Mouse (Mus musculus): ENCODE measurements around the gene Rbm45. TPM values are rescaled to one million over a fixed set of nuclear protein-coding genes. Genes with fewer than 3 reads are reported as not detected.

Rbm45 gene
- polyA plus RNA-seq, 1 experiment from 2014 or later, result 8.8 TPM

DNA sequence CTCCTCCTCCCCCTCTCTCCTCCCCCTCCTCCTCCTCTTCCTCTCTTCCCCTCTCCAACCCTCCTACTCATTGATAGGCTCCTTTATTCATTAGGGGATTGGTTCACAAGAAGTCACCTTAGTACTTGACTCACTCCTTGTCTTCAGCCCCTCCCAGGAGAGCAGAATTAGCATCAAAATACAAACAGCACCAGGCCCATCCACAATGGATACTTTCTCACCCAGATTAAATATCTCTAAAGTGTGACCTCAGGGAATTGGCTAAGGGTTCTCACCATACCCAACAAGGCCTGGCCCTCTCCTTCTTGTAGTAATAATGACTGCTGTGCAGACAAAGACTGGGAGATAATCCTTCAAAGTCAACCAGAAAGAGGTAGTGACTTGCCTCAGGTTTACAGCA lies 30.4 kb downstream of the Rbm45 start:
- DNase-seq (no peak), ATAC-seq (ENCODE audit: low read depth) (no peak)
- Histone ChIP-seq H3K36me3 (no peaks in the 10 kb centered on the region), H3K9ac (no peak overlapping the region), H3K4me2 (no peak overlapping the region), H3K4me3 (replicated peaks) (no peak overlapping the region), H3K4me1 (replicated peaks) (no peaks in the 10 kb centered on the region), H3K27me3 (peaks cover 27% of the 10 kb centered on the region), H3K27ac (no peak overlapping the region), H3K9me3 (replicated peaks) (no peaks in the 10 kb centered on the region)

DNA sequence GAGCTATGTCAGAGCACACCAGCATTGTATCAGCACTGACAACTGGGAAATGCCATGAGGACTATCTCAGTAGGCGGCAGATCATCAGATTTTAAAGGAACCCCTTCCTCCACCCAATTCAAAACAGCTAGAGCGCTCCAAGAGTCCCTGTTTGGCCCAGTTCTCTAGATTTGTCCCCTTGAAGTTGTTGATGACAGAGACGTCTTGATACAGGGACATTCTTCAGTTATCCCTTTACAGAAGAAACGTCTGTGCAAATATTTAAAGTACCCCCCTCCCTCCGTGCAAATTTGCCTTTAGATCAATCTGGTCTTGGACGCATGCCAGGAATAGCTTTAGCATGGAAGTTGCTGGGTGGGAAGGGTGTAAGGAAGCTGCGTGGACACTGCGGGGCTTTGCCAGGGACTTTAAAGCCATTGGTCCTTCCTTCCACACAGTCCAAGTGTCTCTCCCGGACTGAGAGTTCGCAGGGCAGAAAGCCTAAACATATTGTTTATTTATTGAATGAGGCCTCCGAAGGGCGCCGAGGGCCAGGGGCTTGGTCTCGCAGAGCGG lies 35.9 kb downstream of the Rbm45 start:
- peaks cover 74% of the 10 kb centered on the region for H3K27me3 ChIP-seq
- H3K4me1 ChIP-seq (replicated peaks), result peaks cover 8% of the 10 kb centered on the region
- peak overlapping the region; percentile 33 for H3K9ac ChIP-seq
- peak; percentile 21; the same call in 1 of the 2 replicates for ATAC-seq (ENCODE audit: low read depth)
- H3K4me2 ChIP-seq, result peak overlapping the region; percentile 74
- peak overlapping the region; percentile 62 for H3K4me3 ChIP-seq (replicated peaks)
- H3K27ac ChIP-seq, result no peak overlapping the region
- H3K9me3 ChIP-seq (replicated peaks), result no peaks in the 10 kb centered on the region
- H3K36me3 ChIP-seq, result no peaks in the 10 kb centered on the region
- WGBS (ENCODE audit: insufficient replicate concordance), result 5% methylated on average over 15 of the region's 15 CpGs
- no peak for DNase-seq

DNA sequence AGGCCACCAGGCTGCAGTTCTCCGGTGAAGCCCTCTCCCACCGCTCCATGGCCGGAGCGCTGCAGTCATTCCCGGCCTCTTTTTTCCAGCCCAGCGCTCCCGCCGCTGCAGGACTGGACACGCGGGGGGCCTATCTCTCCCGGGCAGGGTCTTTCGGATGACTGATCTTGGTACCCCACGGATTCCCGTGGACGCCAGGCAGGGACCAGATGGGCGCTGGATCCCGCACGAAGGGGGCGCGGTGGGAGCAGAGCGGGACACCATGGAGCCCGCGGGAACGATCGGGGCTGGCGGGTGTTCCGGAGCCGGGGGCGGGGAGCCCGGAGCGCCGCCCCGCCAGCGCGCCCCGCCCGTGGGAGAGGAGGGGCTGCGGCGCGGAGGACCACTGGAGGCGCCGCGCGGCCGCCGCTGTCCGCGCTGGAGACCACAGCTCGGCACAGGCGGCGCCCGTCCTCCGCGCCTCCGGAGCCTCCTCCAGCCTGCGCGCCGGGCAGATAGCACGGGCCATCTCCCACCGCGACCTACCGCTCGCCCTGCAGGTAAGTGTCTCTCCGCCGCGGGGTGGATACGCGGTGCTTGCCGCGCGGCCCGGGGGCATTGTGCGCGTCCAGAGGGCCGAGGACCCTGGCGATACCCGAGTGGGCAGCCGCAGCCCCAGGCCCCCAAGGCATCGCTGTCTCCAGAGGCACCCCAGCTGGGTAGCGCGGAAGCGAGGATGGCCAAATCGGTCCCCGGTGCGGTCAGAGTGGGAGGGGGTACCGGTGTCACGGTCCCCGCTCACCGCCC lies 36.6 kb downstream of the Rbm45 start, which contains the start of gene Osbpl6:
Gene Osbpl6, plus strand, starts transcription at position 358 of the 786 bp plus-strand sequence.
- no peaks in the 10 kb centered on the region for H3K9me3 ChIP-seq (replicated peaks)
- H3K4me2 ChIP-seq, result peak within 1 kb of the TSS; percentile 74
- no peak within 1 kb of the TSS for H3K27ac ChIP-seq
- DNase-seq (peak; percentile 0), ATAC-seq (ENCODE audit: low read depth) (peak; percentile 79)
- H3K36me3 ChIP-seq, result no peaks in the 10 kb centered on the region
- peak within 1 kb of the TSS; percentile 43 for H3K9ac ChIP-seq
- H3K4me3 ChIP-seq (replicated peaks), result peak within 1 kb of the TSS; percentile 62
- peaks cover 8% of the 10 kb centered on the region for H3K4me1 ChIP-seq (replicated peaks)
- H3K27me3 ChIP-seq, result peaks cover 74% of the 10 kb centered on the region
- WGBS (ENCODE audit: insufficient replicate concordance), result 1% methylated on average over 81 of the region's 89 CpGs

DNA sequence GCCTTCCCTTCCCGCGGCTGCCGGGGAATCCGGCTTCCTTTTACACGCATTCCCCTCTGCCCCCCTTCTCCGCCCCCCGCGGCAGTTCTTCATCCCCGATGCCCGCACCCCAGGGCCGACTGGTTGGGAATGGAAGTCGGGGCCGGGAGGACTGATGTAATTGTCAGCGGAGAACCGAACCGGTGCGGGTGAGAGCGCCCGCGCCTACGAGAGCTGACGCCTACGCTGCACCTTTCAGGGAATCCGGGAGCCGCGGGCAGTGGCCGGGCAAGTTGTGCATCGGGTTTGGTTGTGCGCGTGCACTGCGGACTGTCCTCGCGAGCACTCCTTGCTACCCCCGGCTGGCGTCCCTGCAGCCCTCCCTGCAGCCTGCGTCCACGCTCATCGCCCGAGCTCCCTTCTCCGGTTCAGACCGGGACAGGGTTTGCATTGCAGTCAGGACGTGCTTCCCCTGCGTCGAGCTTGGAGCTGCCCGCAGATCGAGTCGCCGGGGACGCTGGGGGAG lies 37.2 kb downstream of the Rbm45 start:
- Histone ChIP-seq H3K4me2 (peak overlapping the region; percentile 74), H3K27ac (no peak overlapping the region), H3K36me3 (no peaks in the 10 kb centered on the region), H3K4me1 (replicated peaks) (peaks cover 8% of the 10 kb centered on the region), H3K9me3 (replicated peaks) (no peaks in the 10 kb centered on the region), H3K27me3 (peaks cover 73% of the 10 kb centered on the region), H3K9ac (peak overlapping the region; percentile 43), H3K4me3 (replicated peaks) (peak overlapping the region; percentile 62)
- ATAC-seq (ENCODE audit: low read depth) (peak; percentile 29; the same call in 1 of the 2 replicates), DNase-seq (no peak)
- WGBS (ENCODE audit: insufficient replicate concordance), result 1% methylated on average over 49 of the region's 49 CpGs

DNA sequence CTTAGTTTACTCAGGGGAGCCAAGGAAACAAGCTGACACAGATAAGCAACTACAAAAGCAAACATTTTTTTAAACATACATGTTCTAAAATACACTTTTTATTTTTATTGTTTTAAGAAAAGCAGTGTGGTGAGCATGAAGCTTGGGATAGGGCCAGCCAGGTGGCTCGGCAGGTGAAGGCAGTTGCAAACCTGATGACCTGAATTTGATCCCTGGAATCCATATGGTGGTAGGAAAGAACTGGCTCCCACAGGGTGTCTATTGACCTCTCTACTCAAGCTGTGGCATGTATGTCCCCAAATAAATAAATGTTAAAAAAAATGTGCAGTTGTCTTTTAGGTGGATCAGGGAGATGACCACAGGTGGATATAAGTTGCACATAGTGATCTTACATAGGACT lies 39.7 kb downstream of the Rbm45 start:
- Histone ChIP-seq H3K9ac (no peak overlapping the region), H3K9me3 (replicated peaks) (no peaks in the 10 kb centered on the region), H3K27ac (no peak overlapping the region), H3K27me3 (peaks cover 54% of the 10 kb centered on the region), H3K4me3 (replicated peaks) (no peak overlapping the region), H3K4me1 (replicated peaks) (peaks cover 8% of the 10 kb centered on the region), H3K36me3 (no peaks in the 10 kb centered on the region), H3K4me2 (no peak overlapping the region)
- DNase-seq (no peak), ATAC-seq (ENCODE audit: low read depth) (no peak)
- 41% methylated on average over 1 of the region's 1 CpGs for WGBS (ENCODE audit: insufficient replicate concordance)

DNA sequence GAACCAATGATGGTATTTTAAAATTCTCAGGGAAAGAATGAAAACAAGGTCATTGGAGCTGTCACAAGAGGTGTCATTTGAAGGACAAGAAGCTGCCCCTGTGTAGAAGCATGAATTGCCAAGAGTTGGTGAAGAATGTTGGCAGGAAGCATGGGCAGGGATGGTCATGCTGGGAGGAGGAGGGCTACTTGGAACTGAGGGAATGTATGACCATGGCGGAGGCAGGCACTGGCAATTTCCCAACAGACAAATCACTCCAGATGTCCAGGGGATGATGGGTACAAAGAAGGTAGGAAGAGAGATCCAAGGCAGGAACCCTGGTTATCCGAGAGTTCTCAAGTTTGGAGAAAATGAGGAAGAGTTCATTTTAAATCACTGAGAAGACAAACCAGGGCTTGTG lies 40.2 kb downstream of the Rbm45 start:
- Histone ChIP-seq H3K36me3 (no peaks in the 10 kb centered on the region), H3K4me2 (no peak overlapping the region), H3K9me3 (replicated peaks) (no peaks in the 10 kb centered on the region), H3K4me3 (replicated peaks) (no peak overlapping the region), H3K9ac (no peak overlapping the region), H3K27ac (no peak overlapping the region), H3K4me1 (replicated peaks) (peaks cover 8% of the 10 kb centered on the region), H3K27me3 (peaks cover 49% of the 10 kb centered on the region)
- 71% methylated on average over 2 of the region's 2 CpGs for WGBS (ENCODE audit: insufficient replicate concordance)
- ATAC-seq (ENCODE audit: low read depth), result no peak
- no peak for DNase-seq

DNA sequence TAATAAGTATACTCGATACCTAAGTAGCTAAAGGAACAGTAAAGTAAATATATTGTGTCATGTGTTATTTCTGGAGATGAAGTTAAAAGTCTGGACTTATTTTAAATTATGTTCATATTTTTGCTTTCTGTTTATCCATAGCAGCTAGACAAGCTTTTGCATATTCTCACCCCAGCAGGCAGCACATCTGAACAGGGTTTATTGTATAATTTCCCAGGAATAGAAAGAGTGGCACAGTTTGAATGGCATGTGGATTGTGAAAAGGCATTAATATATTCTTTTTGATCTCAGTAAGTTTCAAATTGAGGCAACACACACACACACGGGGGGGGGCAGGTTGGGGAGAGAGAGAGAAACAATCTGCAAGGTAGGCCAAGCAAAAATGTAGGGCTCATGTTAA lies 43.1 kb downstream of the Rbm45 start:
- no peak overlapping the region for H3K4me3 ChIP-seq (replicated peaks)
- H3K36me3 ChIP-seq, result no peaks in the 10 kb centered on the region
- H3K4me1 ChIP-seq (replicated peaks), result no peaks in the 10 kb centered on the region
- H3K9me3 ChIP-seq (replicated peaks), result no peaks in the 10 kb centered on the region
- H3K4me2 ChIP-seq, result no peak overlapping the region
- no peak overlapping the region for H3K9ac ChIP-seq
- no peak overlapping the region for H3K27ac ChIP-seq
- ATAC-seq (ENCODE audit: low read depth), result no peak
- WGBS (ENCODE audit: insufficient replicate concordance), result 59% methylated on average over 2 of the region's 2 CpGs
- H3K27me3 ChIP-seq, result peaks cover 21% of the 10 kb centered on the region
- DNase-seq, result no peak

DNA sequence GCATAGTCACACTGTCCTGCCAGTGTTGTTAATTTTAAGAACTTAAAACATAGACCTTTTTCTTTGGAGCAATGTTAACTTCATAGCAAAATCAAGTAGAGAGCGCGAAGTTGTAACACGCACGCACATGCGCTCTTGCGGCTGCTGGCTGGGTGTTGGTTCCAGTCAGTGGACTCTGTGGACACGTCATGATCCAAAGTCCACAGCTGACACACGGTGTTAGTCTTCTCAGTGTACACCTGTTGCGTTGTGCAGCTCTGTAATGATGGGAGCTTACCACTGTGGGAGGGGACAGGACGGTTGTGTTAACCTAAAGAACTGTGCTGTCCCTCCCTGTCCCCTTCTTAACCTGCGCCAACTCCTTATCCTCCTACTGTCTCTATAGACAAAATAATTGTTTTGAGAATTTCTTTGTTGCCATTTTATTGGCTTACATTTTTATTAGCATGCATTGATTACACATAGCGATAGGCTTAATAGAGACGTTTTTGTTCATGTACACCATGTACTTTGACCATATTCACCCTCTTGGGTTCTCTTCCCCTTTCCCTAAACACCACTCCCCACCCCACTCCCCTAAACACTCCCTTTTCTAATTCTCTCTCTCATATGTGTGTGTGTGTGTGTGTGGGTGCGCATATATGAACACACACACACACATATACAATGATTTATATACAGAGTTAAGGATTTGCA lies 47.8 kb downstream of the Rbm45 start:
- H3K9me3 ChIP-seq (replicated peaks), result no peaks in the 10 kb centered on the region
- no peak overlapping the region for H3K27ac ChIP-seq
- H3K36me3 ChIP-seq, result no peaks in the 10 kb centered on the region
- ATAC-seq (ENCODE audit: low read depth), result no peak
- DNase-seq, result no peak
- no peak overlapping the region for H3K4me3 ChIP-seq (replicated peaks)
- no peak overlapping the region for H3K9ac ChIP-seq
- 79% methylated on average over 14 of the region's 14 CpGs for WGBS (ENCODE audit: insufficient replicate concordance)
- no peak overlapping the region for H3K4me2 ChIP-seq
- H3K27me3 ChIP-seq, result no peaks in the 10 kb centered on the region
- no peaks in the 10 kb centered on the region for H3K4me1 ChIP-seq (replicated peaks)

DNA sequence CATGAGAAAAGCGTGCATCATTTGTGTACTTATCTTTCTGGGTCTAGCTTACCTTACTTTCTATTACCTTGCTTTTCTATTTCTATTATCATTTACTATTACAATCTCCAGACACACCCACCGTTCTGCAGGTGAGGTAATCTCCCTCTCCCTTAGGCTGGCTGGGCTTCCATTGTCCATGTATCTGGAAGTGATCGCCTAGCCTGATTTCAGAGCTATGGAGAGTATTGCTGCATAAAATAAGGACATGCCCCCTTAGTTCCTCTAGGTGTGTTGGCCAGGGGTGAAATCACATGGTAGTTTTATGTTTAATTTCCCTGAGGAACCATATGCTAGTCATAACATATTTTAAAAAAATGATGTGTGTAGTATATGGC lies 48.3 kb downstream of the Rbm45 start:
- no peaks in the 10 kb centered on the region for H3K27me3 ChIP-seq
- DNase-seq (no peak), ATAC-seq (ENCODE audit: low read depth) (no peak)
- H3K36me3 ChIP-seq, result no peaks in the 10 kb centered on the region
- 76% methylated on average over 3 of the region's 3 CpGs for WGBS (ENCODE audit: insufficient replicate concordance)
- H3K9ac ChIP-seq, result no peak overlapping the region
- no peak overlapping the region for H3K27ac ChIP-seq
- H3K4me1 ChIP-seq (replicated peaks), result no peaks in the 10 kb centered on the region
- no peaks in the 10 kb centered on the region for H3K9me3 ChIP-seq (replicated peaks)
- no peak overlapping the region for H3K4me2 ChIP-seq
- no peak overlapping the region for H3K4me3 ChIP-seq (replicated peaks)

DNA sequence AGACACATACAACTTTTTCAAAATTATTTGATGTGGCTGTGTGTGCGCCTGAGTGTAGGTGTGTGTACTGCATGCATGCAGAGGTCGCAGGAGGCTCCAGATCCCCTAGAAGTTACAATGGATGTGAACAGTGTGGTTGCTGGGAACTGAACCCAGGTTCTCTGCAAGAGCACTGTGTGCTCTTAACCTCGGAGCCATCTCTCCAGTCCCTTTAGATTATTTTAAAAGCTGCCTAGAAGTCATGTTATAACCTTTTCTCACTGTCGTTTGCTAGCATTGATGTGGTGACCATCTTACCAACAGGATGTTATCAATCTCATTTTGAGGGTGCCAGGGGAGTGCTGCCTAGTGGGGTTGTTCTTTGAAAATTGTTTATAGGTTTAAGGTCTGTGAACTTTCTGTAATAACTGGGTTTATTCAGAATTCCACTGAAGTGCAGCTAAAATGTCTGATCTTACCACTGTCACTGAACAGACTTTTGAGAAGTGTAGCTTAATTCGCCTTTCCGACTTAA lies 51.7 kb downstream of the Rbm45 start:
- no peaks in the 10 kb centered on the region for H3K36me3 ChIP-seq
- H3K9ac ChIP-seq, result no peak overlapping the region
- H3K27ac ChIP-seq, result no peak overlapping the region
- no peak overlapping the region for H3K4me3 ChIP-seq (replicated peaks)
- WGBS (ENCODE audit: insufficient replicate concordance), result 59% methylated on average over 6 of the region's 6 CpGs
- H3K27me3 ChIP-seq, result no peaks in the 10 kb centered on the region
- no peaks in the 10 kb centered on the region for H3K4me1 ChIP-seq (replicated peaks)
- no peaks in the 10 kb centered on the region for H3K9me3 ChIP-seq (replicated peaks)
- ATAC-seq (ENCODE audit: low read depth) (no peak), DNase-seq (no peak)
- H3K4me2 ChIP-seq, result no peak overlapping the region

DNA sequence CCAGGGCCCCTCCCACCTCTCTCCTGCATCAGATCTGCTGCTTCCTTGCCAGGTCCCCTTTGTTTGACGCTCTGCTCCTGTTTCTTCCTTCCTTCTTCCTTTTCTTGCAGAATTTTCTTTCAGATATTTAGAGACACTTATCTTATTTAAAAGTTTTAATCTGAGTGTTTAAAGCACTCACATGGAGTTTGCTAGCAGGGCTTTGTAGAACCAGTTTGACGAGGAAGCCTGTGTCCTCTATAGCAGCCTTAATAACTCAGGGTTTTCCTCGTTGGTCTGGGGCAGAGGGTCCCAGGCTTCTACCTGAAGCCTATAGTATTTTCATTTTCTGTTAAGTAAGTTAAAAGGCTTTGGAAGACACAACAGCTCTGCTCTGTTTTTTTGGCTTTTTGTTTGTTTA lies 57.0 kb downstream of the Rbm45 start:
- DNase-seq (no peak), ATAC-seq (ENCODE audit: low read depth) (no peak)
- no peak overlapping the region for H3K4me3 ChIP-seq (replicated peaks)
- H3K27ac ChIP-seq, result no peak overlapping the region
- H3K4me2 ChIP-seq, result no peak overlapping the region
- H3K9me3 ChIP-seq (replicated peaks), result no peaks in the 10 kb centered on the region
- 54% methylated on average over 3 of the region's 3 CpGs for WGBS (ENCODE audit: insufficient replicate concordance)
- H3K9ac ChIP-seq, result no peak overlapping the region
- no peaks in the 10 kb centered on the region for H3K36me3 ChIP-seq
- H3K27me3 ChIP-seq, result no peaks in the 10 kb centered on the region
- H3K4me1 ChIP-seq (replicated peaks), result no peaks in the 10 kb centered on the region
